Mouse (Mus musculus): ENCODE results near the gene Ffar2.

DNA sequence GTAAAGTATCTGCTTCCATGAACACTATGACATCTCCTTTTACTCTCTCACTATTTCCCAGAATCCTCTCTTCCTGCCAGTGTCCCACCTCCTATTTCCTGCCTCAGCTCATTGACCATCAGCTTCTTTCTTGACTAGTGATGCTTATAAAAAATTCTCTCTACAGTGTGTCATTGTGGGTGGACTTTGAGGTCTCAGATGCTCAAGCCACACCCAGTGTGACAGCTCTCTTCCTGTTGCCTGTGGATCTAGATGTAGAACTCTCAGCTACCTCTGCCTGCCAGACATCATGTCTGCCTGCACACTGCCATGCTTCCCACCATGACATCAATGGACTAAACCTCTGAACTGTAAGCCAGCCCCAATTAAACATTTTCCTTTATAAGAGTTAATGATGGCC is 13.7 kb upstream of the Ffar2 start:
- no peak for TF ChIP-seq CTCF (IDR thresholded peaks at IDR 0.05; ENCODE audit: low read depth)
- no peak for TF ChIP-seq EP300 (IDR thresholded peaks at IDR 0.05; ENCODE audit: low read depth)

Measured in heart, postnatal 0 days (tissue).